Mouse (Mus musculus) right cerebral cortex, postnatal 10 days (tissue): ENCODE results near the gene Cideb.

ENCODE experiments used
- DNase-seq, 2 experiments: peaks; one replicate each; pipeline ENCODE4 v3.0.0; 2021; ENCODE audit warnings: low spot score in 2 of 2

Cideb gene

DNA sequence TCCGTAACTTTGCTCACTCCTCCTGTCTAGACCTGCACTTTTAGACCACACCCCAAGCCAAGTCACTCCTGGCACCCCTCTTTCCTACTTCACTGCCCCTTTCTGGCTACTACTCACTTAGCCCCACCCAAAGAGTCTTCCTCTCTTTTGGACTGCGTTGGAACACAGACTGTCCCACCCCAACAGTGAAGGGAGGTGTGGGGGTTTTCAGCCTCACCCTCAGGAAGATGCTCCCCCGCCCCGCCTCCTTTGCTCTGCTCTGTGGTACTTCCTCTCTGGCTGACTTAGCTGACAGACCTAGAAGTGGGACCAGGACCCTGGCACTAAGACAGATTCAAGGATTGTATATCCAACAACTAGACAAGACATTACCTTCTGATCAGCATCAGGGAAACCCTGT is 7.4 kb upstream of the Cideb start, which contains the start of gene Ltb4r1:
Gene Ltb4r1 (plus strand): TSS at position 267 of the 400 bp plus-strand sequence.
- DNase-seq = no peak

DNA sequence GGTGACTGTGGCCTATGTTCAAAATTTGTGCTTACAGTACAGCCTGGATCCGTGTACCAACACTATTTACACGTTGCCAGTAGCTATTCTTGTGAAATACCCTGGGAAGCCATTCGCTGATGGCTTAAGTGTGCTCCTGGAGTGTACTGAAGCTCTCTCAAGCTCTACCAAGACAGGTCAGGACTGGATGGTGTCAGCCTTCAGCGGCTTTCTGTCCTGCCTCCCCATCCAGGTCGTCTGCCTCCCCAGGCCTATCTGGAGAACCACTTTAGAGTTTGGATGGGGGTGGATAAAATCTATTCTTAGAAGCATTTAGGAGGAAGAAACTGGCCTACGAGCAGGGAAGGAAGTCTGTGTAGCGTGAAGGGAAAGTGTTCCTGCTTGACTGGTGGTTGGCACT is 4.9 kb upstream of the Cideb start:
- DNase-seq = no peak

DNA sequence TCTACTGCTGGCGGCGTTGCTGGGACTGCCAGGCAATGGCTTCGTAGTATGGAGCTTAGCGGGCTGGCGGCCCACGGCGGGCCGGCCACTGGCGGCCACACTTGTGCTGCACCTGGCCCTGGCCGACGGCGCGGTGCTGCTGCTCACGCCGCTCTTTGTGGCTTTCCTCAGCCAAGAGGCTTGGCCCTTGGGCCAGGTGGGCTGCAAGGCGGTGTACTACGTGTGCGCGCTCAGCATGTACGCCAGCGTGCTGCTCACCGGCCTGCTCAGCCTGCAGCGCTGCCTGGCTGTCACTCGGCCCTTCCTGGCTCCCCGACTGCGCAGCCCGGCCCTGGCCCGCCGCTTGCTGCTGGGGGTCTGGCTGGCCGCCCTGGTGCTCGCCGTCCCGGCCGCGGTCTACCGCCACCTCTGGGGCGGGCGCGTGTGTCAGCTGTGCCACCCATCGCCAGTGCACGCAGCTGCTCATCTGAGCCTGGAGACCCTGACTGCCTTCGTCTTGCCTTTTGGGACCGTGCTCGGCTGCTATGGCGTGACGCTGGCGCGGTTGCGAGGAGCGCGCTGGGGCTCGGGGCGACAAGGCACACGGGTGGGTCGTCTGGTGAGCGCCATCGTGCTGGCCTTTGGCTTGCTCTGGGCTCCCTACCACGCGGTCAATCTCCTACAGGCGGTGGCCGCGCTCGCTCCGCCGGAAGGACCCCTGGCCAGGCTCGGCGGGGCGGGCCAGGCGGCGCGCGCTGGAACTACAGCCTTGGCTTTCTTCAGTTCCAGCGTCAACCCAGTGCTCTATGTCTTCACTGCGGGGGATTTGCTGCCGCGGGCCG is 4.0 kb upstream of the Cideb start:
- DNase-seq = peak; percentile 62 to 65

DNA sequence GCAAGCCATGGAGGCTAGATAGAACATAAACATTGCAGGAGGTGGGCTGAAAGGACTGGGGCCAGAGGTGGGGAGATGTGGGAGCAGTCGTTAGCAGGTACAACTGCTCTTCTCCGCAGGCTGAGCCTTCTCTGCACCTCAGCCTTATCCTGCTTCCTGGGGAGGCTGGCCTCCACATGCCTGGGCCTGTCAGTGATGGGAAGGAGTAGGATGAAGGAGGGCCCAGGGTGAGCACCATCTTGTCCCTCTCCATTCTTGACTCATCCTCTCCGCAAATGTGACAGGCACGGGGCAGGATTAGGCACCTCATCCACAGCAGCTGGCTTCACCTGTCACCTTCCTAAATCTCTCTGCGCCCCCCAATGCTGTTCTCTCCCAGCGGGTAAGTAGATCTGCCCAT is 2.9 kb upstream of the Cideb start, which contains the start of gene Ltb4r2:
Gene Ltb4r2 (plus strand): TSS at position 266 of the 400 bp plus-strand sequence.
- DNase-seq = no peak

DNA sequence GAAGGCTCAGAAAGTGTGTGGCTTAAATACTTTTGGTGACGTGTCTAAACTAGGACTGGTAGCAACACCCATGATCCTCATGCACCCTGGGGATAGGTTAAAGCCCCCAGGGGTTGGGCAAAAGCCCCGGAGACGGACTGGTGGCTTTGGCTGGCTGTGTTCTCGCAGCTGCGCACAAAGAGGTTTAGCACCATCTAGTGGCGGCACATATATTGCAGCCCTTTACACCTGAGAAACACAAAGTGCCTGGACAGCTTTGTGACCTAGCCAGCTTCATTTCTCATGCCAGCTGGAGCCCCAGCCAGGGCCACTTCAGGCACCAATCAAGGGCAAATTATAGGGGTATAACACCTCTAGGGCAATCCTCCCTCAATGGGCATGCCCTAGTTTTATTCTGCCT is 1.9 kb upstream of the Cideb start:
- peak; percentile 87 for DNase-seq

DNA sequence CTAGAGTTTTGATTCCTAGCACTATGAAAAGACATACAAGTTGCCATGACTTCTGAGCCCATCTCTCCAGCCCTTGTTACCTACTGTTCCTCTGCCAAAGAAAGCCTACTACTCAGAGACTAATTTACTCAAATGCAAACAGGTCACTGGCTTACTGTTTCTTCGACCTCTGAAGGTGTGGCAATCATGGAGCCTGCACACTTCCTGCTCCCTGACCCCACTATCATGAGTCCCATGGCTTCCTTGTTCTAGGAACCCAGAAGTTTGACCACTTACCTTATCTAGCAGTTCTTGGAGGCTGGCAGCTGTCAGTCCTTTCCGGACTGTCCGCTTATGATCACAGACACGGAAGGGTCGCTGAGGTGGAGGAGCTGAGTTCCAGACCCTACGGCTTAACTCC is 692 bp downstream of the Cideb start:
- no peak for DNase-seq

DNA sequence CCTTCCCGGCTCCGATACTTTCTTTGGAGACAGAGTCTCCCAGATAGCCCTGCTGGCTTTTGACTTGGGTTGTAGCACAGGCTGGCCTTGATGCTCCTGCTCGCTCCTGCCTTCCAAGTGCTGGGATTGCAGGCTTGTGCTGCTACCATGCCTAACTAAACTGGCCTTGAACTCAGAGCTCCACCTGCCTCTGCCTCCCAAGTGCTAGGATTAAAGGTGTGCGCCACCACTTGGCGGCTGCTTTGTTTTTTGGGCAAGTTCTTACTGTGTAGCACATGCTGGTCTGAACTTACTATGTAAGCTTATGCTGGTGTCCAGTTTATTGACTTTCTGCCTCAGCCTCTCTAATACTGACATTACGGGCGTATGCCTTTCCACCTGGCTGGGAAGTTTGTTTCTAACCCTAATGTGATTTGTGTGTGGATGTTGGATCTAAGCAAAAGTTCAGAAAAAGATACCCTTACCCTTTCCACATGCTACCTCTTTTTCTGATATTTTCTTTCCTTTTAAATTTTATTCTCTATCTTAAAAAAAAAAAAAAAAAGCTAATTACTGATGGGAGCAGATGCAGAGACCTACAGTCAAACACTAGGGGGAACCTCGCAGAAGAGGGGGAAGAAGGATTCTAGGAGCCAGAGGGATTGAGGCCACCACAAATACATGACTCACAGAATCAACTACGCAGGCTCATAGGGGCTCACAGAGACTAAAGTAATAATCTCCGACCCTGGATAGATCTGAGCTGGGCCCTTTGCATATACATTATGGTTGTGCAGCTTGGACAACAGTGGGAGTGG is 11.0 kb downstream of the Cideb start:
- DNase-seq = no peak

DNA sequence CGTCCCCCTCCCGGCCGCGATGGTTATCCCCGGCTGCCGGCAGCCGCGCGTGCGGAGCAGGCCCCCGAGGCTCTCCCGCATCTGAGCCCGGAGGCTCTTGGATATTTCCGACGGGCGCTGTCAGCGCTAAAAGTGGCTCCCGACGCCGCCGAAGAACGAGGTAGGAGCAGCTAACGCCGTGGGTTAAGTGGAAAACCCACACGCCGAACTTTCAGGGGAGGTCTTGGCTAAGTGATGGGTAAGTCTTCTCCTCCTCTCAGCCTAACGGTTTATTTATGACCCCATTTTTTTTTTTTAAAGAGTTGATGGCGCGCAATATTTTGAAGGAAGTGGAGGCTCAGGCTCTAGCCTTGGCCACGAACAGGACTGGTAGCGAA is 12.4 kb downstream of the Cideb start:
- DNase-seq = no peak

DNA sequence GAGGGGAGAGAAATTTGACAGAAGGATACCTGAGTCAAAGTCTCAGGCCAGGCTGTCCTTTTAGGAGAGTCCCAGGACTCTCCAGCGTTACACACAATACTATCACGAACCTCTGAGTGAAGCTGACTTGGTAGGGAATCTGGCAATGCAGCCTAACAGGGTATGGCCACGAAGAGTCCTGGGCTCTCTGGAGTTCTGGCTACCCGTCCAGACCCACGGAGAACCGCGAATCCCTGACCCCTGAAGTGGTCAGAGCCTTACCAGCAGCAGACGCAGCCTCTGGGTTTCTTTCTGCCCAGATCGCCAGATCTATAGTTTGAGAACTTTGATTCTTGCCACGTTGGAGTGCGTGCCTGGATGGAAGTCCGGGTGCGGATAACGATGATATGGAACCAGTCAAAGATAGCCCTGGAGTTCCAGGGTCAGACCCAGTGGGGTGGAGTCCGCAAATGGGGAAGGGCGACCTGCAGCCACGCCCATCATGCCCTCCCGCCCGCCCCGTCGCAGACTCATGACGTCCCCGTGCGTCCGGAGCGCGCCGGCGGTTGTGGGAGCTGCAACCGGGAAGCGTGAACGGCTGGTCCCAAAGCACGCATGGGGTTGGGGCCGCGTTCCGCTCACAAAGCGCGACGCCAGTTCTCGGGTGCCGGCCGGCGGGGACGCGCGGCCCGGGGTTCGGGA is 12.9 kb downstream of the Cideb start, which contains the start of the genes Dhrs1 and Nop9:
Gene Dhrs1 (minus strand): TSS at position 511 of the 681 bp plus-strand sequence.
Gene Nop9 (plus strand): TSS at position 514 of the 681 bp plus-strand sequence.
- peak; percentile 90 to 92 for DNase-seq

DNA sequence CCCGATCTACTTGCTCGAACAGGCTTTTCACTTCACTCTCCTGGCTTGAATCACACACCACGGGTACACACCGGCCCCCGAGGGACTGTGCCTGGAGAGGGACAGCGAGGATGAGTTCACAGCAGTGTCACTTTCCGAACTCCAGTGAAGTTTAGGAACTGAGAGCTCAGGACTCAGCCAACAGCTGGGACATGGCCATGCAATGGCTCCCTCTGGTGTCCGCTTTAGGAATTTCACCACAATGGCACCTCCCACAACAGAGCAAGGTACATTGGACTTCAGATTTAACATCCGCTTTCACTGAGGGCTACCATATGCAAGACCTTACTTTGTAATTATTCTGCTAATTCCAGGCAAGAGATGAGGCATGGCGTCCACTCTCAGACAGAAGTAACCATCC is 14.5 kb downstream of the Cideb start:
- DNase-seq = peak; percentile 85 to 90

DNA sequence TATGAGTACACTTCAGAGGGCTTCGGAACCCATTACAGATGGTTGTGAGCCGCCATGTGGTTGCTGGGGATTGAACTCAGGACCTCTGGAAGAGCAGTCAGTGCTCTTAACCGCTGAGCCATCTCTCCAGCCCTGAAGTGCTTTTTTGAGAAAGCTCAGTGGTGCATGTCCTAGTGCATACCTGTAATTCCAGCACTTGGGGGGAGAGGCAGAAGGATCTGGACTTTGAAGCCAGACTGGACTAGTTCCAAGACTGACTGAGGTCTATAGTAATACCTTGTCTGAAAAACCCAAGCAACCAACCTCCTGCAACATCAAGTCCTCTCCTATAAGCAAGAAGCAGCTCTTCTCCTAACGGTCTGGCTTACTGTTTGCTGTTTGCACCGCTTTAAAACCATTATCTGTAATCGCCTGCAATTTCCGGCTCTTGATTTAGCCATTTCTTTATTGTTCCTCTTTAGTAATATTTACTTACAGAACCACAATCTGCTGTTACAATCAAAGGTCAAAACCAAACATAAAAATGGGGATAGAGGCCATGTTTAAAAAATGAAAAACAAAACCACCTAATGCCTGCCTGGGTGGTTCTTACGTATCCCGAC is 21.1 kb downstream of the Cideb start:
- no peak for DNase-seq

DNA sequence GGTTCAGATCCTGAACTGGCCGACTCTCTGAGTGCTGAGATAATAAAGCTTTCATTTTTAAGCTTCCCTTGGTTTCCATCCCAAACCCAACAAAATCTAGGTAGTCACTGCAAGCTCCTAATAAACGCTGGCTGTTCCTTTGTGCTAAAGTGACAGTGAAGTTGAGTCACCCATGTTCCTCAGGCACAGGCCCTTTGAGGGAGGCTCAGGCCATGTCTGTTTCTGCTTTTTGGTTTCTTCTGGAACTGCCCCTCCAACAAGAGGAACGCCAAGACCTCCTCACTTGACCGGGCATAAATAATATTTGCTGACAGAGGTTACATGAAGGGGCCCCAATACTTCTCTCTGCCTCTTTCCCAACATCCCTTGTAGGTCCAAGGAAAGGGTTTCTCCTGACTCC is 22.5 kb downstream of the Cideb start:
- DNase-seq = no peak

DNA sequence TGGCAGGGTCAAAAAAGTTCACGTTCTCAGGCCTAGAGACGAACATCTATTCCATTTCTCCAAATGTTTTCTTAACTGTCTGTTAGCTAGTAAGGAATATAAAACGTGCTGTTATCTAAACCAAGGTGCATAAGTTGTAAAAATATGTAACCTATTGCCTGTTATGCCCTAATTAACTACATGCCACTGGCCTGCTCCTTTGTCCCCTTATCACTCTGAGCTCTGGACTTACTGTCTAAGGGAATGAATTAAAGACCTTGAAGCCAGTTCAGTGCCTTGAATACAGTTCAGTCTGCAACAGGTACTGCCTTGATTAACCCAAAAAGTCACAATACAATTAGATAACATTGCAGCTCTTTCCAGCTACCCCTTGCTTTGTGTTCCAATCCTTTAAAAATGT is 22.9 kb downstream of the Cideb start:
- DNase-seq = no peak

DNA sequence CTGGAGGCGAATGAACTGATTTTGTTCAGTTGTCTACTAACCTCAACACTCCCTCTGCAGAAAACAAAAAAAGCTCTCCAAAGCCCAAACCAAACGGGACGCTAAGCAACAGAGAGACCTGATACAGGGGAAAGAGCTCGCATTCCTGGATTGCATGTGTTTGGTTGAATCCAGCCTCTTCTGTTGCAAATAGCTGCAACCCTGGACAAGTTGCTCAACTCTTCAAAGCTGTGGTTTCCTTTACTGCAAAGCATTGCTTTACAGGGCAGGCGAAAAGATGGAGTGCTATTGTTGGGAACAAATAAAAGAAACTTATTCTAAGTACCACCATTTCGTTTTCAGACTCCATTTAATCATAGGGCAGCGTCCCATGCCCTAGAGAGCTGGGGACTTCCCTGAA is 23.4 kb downstream of the Cideb start:
- DNase-seq = no peak

DNA sequence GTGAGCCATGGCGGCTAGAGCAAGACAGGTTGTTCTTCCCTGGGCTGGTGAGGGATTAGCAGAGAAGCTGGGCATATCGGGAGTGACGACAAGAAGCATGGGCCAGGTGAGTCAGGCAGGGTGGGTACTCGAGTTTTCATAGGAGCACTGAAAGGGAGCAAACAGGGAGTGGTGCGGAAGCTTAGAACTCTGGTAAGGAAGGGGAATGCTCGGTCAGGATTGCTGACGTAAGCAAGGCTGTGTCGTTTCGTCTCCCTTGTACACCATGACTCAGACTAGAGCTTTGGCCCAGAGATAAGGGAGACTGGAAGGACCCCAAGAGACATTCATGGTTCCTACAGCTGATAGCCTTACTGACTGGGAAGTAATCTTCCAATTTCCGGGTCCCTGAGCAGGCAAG is 24.4 kb downstream of the Cideb start:
- no peak for DNase-seq

DNA sequence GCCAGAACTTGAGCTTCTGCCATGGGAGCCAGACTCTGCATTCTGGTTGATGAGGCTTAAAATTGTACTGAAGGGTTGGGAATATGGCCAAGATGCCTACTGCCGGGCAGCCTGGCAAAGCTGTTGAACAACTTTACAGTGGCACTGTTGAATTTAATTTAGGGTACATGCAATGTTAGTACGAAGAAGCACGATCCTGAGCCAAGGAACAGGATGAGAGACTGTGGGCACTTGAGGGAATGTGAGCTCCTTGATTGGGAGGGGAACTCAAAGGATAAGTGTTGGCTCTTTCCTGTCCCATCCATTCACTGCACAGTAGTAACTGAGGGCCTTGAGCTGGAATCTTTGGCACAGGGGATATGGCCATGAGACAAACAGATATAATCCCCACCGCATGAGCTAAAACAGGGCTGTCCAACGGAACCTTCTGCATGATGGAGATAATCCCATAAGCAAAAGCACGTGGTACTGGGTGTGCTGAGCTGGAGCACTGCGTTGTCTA is 27.7 kb downstream of the Cideb start:
- peak; percentile 69 to 82 for DNase-seq

DNA sequence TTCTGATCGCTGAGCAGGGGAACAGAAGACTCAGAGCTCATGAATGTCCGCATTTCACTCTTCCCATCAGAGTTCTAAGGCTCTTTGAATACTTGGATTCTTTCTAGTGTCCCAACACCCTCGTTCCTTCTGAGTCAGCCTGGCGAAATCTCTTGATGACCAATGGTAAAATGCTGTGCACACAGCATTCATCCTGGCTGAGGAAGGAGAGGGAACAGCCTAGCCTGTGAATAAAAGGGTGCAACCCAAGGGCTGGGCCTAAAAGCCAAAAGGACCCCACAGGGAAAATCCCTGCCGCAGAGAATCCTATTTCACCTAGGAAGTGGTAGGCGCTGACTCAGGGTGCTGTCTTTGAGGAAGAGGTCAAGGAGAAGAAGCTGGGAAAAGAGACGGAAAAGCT is 28.1 kb downstream of the Cideb start:
- DNase-seq = no peak

DNA sequence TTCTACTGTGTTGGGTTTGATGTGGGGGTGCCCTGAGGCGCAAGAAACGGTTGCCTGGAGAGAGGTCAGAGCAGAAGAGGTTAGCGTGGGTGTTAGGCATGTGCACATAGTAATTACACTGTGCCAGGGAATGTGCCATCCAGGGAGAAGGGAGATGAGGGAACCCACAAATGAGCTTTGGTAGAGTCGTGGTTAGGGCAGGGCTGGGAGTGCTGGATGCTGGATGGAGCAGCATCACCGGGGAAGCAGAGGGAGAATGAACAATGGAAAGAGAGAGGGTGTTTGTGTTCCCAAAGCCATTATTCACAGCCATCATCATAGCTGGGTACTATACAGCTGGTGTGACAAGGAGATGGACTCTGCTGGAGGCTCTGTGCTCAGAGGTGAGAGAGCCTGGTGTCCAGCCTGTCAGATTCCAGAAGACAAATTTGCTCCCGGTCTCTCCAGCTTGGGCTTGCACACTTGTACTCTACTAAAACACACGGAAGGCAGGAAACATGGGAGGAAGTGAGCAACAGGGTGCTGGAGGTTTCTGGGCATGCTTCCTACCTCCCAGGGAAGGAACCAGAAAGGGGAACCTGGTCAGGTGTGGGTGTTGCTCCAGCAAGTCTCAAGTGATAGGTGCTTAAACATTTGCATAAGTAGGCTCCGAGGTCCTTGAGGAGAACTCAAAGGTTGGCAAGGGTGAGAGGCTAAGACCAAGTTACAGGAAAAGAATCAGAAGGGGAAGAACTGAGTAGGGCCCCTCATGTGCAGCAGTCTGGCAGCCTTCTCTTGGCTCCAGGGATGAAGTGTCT is 30.2 kb downstream of the Cideb start:
- no peak for DNase-seq

DNA sequence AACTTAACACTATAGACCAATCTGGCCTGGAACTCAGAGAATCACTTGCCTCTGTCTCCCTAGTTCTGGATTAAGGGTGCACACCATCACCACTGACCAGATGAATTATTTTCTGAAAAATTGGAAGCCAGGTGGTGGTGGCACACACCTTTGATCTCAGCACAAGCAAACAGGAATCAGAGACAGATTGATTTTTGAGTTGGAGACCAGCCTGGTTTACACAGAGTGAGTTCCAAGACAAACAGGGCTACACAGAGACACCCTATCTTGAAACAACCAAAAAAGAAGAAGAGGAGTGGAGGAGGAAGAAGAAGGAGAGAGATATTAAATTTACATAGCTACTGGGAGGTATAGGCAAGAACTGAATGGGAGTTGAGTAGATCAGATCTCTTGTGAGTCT is 32.0 kb downstream of the Cideb start:
- DNase-seq = no peak

DNA sequence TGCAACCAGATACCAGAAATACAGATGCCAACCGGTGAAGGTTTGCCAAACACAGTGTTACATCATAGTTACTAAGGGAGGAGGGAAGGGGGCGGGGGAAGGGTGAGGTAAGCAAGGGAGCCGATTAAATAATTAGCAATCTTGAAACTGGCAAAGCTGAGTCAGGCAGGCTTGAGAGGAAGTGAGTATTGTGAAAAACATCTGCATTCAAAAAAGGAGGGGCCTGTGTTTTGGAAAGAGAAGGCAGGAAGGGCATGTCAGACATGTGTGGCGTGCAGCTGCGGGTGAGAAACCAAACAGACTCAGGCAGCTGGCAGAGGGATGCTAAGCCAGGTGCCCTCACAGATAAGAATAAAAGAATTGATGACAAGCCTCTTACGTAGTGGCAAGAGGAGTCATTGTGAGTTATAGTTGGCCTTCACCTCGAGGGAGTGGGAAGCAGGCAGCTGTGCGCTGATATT is 33.8 kb downstream of the Cideb start:
- no peak for DNase-seq

DNA sequence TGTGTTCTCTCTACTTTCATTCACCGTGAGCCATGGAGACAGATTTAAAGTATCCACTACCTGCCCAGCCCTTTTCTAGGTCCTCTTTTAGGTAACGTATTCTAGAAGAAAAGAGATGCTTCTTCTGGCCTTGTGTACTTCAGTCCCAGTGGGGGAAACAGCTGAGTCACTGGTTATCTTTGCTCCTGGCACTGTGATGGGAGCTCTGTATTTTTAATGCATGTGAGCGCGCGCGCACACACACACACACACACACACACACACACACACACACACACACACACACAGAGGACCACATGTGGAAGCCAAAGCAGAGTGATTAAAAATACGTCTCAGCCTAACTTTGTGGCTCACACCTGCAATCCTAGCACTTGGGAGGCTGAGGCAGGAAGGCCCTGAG is 34.8 kb downstream of the Cideb start:
- no peak for DNase-seq
